Mouse (Mus musculus) C2C12 (cell line): ENCODE measurements around the gene Slc11a1. TPM values are rescaled to one million over a fixed set of nuclear protein-coding genes. Genes with fewer than 3 reads are reported as not detected.

Experiments
- H3K27me3 ChIP-seq: one replicate; pipeline ENCODE4 v1.6.1; 2011; ENCODE audit not compliant: control insufficient read depth, insufficient read depth, insufficient read length
- H3K36me3 ChIP-seq: one replicate; pipeline ENCODE4 v1.6.1; 2011; ENCODE audit not compliant: control insufficient read depth, insufficient read depth
- H3K4me3 ChIP-seq: one replicate; pipeline ENCODE4 v1.5.1; 2011; ENCODE audit warnings: mild to moderate bottlenecking, control low read depth; ENCODE audit not compliant: poor library complexity, insufficient read depth, severe bottlenecking
- H3K79me2 ChIP-seq: one replicate; pipeline ENCODE4 v1.6.1; 2011; ENCODE audit not compliant: control insufficient read depth, insufficient read depth
- H3K79me3 ChIP-seq: one replicate; pipeline ENCODE4 v1.6.1; 2011; ENCODE audit warnings: low read depth, control low read depth
- H3ac ChIP-seq: one replicate; pipeline ENCODE3; 2011; ENCODE audit warnings: low read depth; ENCODE audit not compliant: control insufficient read depth, insufficient read length
- CEBPB ChIP-seq: IDR thresholded peaks from one replicate; pipeline ENCODE4 v1.6.1; 2011; ENCODE audit warnings: low read depth, mild to moderate bottlenecking, control low read depth, moderate library complexity
- CTCF ChIP-seq: IDR thresholded peaks from one replicate; pipeline ENCODE4 v1.5.1; 2011; ENCODE audit not compliant: control insufficient read depth, insufficient read depth, insufficient read length
- FOSL1 ChIP-seq: IDR thresholded peaks from one replicate; pipeline ENCODE4 v1.8.0; 2011; ENCODE audit warnings: mild to moderate bottlenecking, low read length; ENCODE audit not compliant: poor library complexity, insufficient read depth, severe bottlenecking
- MAX ChIP-seq: IDR thresholded peaks from one replicate; pipeline ENCODE4 v1.6.1; 2011; ENCODE audit warnings: mild to moderate bottlenecking, control low read depth
- MYOD1 ChIP-seq: IDR thresholded peaks from one replicate; pipeline ENCODE4 v1.6.1; 2011; ENCODE audit warnings: low read depth; ENCODE audit not compliant: control insufficient read depth, insufficient read length
- MYOG ChIP-seq: IDR thresholded peaks from one replicate; pipeline ENCODE4 v1.6.1; 2011; ENCODE audit not compliant: control insufficient read depth, insufficient read length; ENCODE audit errors: extremely low read depth
- USF1 ChIP-seq: IDR thresholded peaks from one replicate; pipeline ENCODE4 v1.6.1; 2011; ENCODE audit warnings: low read depth, mild to moderate bottlenecking, control low read depth, moderate library complexity
- polyA plus RNA-seq: library from polyadenylated mRNA; unstranded; fragments of >200 nt; fragmentation: generic; extraction: Trizol; gene quantifications from one replicate; pipeline ENCODE4 v1.2.1, GENCODE M21; 2012; ENCODE audit warnings: missing spikeins

Gene Slc11a1
- polyA plus RNA-seq, 1 experiment: 2.2 TPM

GRCm38 (mm10) chr1:74390287-74390906 lies 15.4 kb downstream of the Slc11a1 start:
- peaks cover 38% of the 10 kb centered on the region for H3K79me2 ChIP-seq
- H3K27me3 ChIP-seq: no peaks in the 10 kb centered on the region
- peak; percentile 40 for TF ChIP-seq CTCF
- no peak for TF ChIP-seq CEBPB
- H3K4me3 ChIP-seq: peak overlapping the region; percentile 19
- H3K36me3 ChIP-seq: peaks cover 22% of the 10 kb centered on the region
- H3K79me3 ChIP-seq: peaks cover 25% of the 10 kb centered on the region
- peak overlapping the region; percentile 36 for H3ac ChIP-seq

GRCm38 (mm10) chr1:74390924-74391748 lies 16.1 kb downstream of the Slc11a1 start, which contains the start of gene Ctdsp1:
Gene Ctdsp1, plus strand, starts transcription at chr1:74391509.
- peak within 1 kb of the TSS; percentile 95 for H3ac ChIP-seq
- H3K27me3 ChIP-seq: no peaks in the 10 kb centered on the region
- TF ChIP-seq MYOD1 (no peak), MYOG (no peak), FOSL1 (no peak), CTCF (no peak), USF1 (no peak), CEBPB (no peak), MAX (no peak)
- H3K79me3 ChIP-seq: peaks cover 25% of the 10 kb centered on the region
- peaks cover 22% of the 10 kb centered on the region for H3K36me3 ChIP-seq
- H3K79me2 ChIP-seq: peaks cover 38% of the 10 kb centered on the region
- peak within 1 kb of the TSS; percentile 78 for H3K4me3 ChIP-seq

- Histone ChIP-seq H3K27me3 (no peaks in the 10 kb centered on the region), H3K79me3 (peaks cover 25% of the 10 kb centered on the region), H3ac (peak overlapping the region; percentile 95), H3K79me2 (peaks cover 38% of the 10 kb centered on the region), H3K36me3 (peaks cover 22% of the 10 kb centered on the region), H3K4me3 (peak overlapping the region; percentile 78)
- no peak for TF ChIP-seq USF1
These were observed 16.9 kb downstream of the Slc11a1 start for GRCm38 (mm10) chr1:74391844-74392441.

- Histone ChIP-seq H3K4me3 (peak overlapping the region; percentile 78), H3K79me2 (peaks cover 38% of the 10 kb centered on the region), H3K27me3 (no peaks in the 10 kb centered on the region), H3ac (peak overlapping the region; percentile 95), H3K36me3 (peaks cover 22% of the 10 kb centered on the region), H3K79me3 (peaks cover 25% of the 10 kb centered on the region)
- no peak for TF ChIP-seq MYOD1
- TF ChIP-seq MAX: no peak
- no peak for TF ChIP-seq MYOG
- no peak for TF ChIP-seq CEBPB
- no peak for TF ChIP-seq USF1
- TF ChIP-seq CTCF: no peak
- no peak for TF ChIP-seq FOSL1
These were observed 17.5 kb downstream of the Slc11a1 start for GRCm38 (mm10) chr1:74392446-74392994.

GRCm38 (mm10) chr1:74393010-74393409 lies 18.0 kb downstream of the Slc11a1 start:
- H3K79me3 ChIP-seq: peaks cover 25% of the 10 kb centered on the region
- TF ChIP-seq USF1 (no peak), MAX (no peak), FOSL1 (no peak), CTCF (no peak), CEBPB (no peak), MYOD1 (no peak), MYOG (no peak)
- peaks cover 38% of the 10 kb centered on the region for H3K79me2 ChIP-seq
- peaks cover 22% of the 10 kb centered on the region for H3K36me3 ChIP-seq
- peak overlapping the region; percentile 78 for H3K4me3 ChIP-seq
- no peak overlapping the region for H3ac ChIP-seq
- no peaks in the 10 kb centered on the region for H3K27me3 ChIP-seq

GRCm38 (mm10) chr1:74393697-74394096 lies 18.7 kb downstream of the Slc11a1 start:
- peaks cover 25% of the 10 kb centered on the region for H3K79me3 ChIP-seq
- TF ChIP-seq FOSL1 (no peak), MAX (no peak), USF1 (no peak), CTCF (no peak), CEBPB (no peak)
- H3K27me3 ChIP-seq: no peaks in the 10 kb centered on the region
- H3K36me3 ChIP-seq: peaks cover 22% of the 10 kb centered on the region
- no peak overlapping the region for H3ac ChIP-seq
- H3K79me2 ChIP-seq: peaks cover 38% of the 10 kb centered on the region
- H3K4me3 ChIP-seq: no peak overlapping the region
